Mouse (Mus musculus) adipocyte (in vitro differentiated cells): ENCODE data around the gene Smarcd2.

Experiments
- DNase-seq: peaks from one replicate; pipeline ENCODE4 v3.0.0-alpha.2; 2016; ENCODE audit warnings: low spot score

Gene Smarcd2

DNA sequence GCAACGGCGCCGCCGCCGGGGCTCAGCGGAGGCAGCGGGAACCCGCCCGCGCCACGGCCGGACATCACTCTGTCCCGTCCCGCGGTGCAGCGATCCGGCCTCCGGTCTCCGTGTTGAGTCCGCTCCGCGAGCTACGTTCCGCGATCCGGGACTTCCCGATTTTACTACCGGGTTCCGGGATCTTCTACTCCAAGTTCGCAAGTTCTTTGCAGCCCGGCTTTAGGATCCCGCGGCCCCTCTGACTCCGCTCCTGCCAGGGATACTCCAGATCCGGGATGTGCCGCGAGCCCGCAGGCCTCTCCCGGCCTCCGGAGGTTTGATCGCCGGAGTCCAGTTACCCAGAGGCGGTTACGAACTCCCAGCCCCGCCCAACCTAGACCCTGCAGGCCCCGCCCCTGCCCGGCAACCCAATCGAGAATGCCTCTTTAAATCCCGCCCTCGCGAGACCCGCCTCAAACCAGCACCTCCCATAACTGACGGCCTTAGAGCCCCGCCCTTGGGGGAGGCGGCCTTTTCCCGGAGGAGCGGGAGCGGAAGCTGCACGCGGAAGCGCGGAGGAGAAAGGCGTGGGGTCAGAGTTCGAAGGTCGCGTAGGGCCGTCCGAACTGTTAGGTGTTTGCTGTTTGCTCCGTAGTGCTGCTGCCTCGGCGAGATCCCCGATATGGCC is at the start of gene Smarcd2:
Gene Smarcd2, minus strand, starts transcription at position 329 of the 667 bp plus-strand sequence.
- DNase-seq, result peak; percentile 99

DNA sequence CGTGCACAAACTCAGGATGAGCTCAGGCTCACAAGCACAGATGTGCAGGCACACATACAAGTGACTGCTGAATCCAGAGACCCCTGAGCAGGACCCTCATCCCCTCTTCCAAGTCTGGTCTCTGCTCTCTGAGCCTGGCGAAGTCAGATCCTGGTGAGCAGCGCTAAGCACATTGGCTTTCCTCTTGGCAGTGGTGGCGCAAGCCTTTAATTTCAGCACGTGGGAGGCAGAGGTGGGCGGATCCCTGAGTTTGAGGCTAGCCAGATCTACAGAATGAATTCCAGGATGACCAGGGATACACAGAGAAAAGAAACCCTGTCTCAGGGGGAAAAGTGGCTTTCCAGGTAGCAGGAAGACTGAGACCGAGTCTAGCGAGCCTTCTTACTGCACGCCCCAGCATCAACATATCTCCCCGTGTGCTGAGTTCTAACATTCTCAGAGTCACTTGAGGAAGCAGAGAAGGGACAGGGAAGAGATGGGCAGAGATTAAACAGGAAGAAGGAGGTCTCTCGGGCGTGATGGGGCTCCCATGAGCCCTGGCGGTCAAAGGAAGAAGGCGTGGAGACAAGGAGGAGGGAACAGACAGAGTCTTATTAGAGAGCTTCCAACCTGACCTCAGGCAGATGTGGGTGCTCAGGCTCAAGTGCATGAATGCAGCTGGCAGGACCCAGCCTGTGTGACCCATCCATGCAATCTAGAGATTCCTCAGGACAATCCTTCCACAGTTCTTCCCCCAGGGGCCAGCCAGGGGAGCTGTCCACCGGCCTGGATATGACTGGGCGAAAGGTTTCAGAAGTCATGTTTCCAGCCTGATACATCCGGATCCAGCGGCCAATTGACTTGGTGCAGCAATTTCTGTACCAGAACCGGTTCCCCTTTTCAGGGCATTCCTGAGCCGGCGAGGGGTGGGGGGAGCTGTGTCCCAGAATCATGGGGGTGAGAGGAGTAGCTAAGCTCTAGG is 45.9 kb upstream of the Smarcd2 start:
- DNase-seq, result peak; percentile 54

DNA sequence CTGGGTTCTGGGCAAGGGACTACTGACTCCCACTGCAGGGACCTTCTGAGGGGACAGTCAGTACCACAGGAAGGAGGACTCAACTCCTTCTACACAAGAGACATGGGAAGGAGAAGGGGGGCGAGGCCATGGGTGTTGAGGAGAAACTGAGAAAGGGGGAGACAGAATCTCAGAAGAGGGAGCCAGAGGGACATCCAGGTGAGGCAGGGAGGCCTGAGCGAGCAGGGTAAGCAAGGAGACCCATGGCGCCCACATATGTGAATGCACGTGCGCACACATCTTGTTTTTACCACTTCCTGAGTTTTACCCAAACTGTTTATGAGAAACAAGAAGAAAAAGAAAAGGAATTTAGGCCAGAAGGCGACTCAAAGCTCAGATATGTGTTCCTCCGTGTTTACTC is 45.0 kb upstream of the Smarcd2 start:
- peak; percentile 37 for DNase-seq

DNA sequence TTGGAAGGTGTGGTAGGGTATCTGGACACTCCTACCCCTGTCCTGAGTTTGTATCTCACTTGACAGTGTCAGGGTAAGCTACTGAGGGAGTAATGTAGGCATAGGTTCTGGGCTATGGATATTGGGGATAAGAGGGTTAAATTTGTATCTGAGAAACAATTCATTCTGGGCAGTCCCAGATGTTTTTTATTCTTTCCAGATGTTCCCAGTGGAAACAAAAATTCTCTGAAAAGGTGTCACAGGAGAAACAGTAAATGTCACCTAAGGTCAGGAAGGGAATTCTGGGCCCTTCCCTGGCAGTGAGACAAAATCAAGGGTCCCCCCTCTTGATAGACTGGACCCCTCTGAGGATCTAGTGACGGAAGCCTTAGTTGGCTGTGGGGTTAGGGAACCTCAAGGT is 43.6 kb upstream of the Smarcd2 start:
- peak; percentile 36 for DNase-seq

DNA sequence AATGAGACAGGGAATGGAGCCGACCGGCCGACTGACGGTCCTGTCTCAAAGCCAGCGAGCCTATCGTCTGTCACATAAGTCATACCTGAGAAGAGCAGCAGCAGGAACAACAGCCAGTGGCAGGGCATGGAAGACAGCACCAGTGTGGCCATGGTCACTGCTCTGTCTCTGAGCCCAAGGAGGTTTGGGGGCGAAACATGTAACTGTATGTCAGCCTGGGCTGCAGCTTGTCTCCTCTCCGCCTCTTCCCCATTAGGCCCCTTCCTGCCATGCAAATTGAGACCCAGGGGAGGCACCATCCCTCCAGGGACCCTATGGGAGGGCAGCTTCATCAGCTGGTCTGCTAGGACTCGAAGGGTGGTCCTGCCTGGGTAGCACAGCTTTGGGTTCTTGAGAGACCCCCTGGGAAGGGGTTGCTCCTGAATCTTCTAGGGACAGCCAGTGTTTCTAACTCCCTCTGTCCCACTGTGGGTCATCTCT is 41.6 kb upstream of the Smarcd2 start, which contains the start of gene Cd79b:
Gene Cd79b, minus strand, starts transcription at position 430 of the 480 bp plus-strand sequence.
- no peak for DNase-seq

DNA sequence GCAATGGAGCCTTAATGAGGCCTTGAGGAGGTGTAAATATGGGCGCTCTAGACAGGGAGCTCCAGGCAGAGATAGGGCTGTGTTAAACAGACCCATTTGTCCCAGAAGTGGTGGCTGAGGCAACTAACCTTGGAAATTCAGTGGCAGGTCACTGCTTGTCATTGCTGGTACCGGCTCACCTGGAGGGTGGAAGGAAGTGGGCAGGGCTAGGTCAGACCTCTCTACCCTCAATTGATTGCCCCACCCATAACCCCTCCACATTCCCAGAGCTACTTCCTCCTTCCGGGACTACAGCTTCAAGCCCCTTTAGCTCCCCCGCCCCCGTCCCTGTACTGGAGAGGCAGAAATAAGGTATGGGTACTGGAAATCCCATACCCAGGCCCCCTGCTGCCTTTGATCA is 40.8 kb upstream of the Smarcd2 start:
- DNase-seq, result no peak

DNA sequence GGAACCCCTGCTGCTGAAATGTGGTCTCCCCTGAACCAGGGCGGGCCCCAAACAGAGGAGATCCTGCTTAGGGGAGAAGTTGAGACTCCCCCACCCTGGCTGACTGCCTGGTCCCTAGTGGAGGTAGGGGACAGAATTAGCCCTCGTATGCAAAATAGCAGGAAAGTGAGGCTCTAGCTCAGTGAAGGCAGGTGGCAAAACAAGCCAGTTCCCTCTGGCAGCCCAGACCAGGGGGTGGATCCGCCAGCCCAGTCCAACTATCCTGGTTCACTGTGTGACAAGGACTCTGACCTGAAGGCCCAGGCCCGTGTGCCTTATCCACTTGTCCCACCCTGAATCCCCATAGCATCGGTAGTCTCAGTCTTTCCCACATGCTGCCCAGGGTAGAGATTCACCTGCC is 37.4 kb upstream of the Smarcd2 start:
- DNase-seq, result no peak

DNA sequence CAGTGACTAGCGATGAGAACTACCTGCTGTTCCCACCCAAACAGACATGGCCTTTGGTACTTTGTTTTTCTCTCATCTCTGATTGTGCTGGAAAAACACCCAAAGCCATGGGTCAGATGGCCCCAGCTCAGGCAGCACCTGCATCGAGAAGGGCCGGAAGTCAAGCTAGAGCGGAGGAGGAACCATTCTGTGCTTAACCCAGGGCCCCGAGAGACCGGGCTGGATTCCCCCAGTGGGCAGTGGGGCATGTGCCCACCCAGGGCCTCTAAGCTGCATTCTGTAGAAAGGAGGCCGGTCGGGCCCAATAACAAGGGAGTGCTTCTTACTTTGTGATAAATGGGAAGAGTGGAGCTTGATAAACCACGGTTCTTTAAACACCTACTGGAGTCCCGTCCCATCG is 35.4 kb upstream of the Smarcd2 start:
- no peak for DNase-seq

DNA sequence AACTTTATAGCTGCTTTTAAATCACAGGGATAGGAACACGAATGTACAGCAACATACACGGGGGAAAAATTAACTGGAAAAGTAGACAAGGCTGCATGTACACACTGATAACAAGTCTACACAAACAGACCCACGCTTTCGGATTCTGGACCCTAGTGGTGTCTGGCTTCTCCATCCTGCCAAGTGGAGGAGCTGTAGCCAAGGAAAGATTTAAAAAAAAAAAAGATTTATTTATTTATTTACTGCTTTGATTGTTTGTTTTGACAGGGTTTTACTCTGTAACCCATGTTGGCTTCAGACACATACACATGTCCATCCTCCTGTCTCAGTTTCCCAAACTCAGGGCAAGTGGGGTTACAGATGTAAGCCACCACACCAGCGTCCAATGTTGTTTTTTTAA is 34.7 kb upstream of the Smarcd2 start:
- DNase-seq, result no peak

DNA sequence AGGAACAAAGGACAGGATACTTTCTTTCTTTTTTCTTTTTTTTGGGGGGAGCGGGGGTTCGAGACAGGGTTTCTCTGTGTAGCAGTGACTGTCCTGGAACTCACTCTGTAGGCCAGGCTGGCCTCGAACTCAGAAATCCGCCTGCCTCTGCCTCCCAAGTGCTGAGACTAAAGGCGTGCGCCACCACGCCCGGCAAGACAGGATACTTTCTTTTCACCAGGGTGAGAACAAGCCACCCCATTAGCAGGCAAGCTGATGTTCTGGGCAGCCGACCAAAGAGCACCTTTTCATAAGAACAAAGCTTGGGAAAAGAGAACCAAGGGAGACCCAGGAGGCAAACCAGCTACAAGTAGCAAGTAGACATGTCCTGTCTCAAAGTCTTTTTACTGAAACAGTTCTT is 34.0 kb upstream of the Smarcd2 start:
- DNase-seq, result no peak

DNA sequence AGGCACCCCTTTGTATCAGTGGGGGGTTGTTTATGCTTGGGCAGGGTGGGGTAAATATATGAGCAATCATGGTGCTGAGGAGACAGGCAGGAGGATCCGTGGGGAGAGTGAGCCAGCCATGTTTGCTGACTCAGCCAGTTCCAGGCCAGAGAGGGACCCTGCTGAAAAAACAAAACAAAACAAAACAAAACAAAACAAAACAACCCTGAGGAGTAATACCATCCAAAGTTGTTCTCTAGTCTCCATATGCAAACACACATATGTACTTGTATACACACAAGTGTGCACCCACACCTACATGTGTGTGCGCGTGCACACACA is 33.3 kb upstream of the Smarcd2 start:
- DNase-seq, result no peak

DNA sequence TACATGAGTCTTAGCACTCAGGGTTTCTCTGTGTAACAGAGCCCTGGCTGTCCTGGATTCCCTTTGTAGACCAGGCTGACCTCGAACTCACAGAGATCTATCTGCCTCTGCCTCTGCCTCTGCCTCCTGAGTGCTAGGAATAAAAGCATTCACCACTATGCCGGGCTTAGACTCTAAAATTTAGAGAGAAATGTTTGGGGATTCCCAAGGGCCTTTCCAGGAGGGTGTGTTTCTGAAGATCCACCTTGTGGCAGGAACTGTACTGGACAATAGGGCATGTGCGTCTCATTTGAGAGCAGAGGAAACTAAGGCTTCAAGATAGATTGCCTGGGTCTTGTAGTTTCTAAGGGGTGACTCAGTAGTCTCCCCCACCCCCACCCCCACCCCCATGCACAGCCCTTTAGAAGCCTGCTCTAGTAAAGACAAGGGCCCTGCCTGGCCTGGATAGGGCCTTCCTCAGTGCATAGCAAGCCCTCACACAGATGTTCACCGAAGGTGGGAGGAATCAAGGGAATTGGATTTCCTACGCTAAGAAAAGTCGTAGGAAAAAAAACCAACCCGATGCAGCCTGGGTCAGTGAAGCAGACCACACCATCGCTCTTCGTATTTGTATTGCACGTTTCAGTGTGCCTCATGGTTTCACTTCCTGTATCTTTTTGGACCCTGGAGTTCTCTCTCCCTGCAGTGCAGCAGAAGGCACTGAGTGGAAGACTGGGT is 32.7 kb upstream of the Smarcd2 start:
- no peak for DNase-seq

DNA sequence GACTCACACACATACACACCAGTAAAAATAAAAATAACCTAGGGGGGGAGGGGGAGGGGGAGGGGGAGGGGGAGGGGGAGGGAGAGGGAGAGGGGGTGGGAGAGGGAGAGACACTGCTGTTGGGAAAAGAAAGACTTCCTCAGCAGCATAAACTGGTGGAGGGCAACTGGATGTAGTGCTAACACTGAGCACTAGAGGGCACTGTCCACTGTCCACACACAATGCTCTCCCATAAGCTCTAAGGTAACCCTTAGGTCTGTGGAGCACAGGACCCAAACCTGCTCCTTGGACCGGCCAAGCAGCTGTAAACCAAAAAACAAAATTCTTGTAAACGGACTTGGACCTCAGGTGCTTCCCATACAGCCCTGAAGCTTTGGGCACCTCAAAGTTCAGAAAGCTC is 29.9 kb upstream of the Smarcd2 start:
- DNase-seq, result peak; percentile 76

DNA sequence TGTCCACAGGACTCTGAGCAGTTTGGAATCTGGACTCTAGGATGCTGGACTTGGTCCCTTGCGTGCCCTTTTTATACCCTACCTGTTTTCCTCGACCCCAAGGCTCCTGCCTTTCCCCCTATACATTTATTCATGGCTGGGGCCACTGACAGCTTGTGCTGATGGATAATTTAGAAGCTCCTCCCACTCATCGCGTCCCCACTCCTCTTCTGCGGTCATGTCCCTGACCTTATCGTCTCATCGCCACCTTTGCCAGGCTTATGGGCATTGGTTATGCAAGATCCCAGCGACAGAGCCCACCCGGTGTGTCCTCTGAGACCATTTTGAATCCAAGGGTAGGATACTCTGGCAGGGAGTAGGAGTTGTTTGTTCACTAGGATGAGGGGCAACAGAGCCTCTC is 29.0 kb upstream of the Smarcd2 start, which contains the start of gene Gh:
Gene Gh, minus strand, starts transcription at position 101 of the 400 bp plus-strand sequence.
- DNase-seq, result no peak

DNA sequence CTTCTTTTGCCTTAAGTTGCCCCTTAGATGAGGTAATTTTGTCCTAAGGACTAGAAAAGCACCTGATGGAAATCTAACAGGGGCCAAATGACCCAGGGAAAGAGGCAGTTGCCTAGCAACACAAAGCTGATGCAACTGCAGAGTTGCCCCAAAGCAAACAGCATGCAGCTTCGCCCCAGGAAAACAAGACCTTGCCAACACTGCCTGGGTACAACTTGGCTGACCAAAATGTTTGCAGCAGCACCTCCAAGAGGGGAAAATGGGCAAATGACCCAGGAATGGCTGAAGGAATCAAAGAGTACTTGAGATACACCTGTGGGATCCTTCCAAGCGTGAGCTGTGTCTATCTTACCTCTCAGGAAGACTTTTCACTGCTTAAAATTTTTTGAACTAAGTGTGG is 19.1 kb upstream of the Smarcd2 start:
- DNase-seq, result no peak

DNA sequence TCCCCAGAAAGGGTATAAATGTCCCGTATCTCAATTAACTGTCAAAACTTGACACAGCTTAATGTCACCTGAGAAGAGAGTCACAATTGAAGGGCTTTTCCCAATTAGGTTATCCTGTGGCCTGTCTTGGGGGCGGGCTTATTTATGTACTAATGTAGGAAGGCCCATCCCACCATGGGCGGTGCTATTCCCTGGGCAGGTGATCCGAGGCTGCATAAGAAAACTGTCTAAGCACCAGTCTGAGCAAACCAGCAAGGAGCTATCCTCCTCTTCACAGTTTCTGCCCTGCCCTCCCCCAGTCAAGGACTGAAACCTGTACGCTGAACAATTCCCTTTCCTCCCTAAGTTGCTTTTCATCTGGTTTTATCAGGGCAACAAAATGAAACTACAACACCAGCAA is 17.6 kb upstream of the Smarcd2 start:
- no peak for DNase-seq

DNA sequence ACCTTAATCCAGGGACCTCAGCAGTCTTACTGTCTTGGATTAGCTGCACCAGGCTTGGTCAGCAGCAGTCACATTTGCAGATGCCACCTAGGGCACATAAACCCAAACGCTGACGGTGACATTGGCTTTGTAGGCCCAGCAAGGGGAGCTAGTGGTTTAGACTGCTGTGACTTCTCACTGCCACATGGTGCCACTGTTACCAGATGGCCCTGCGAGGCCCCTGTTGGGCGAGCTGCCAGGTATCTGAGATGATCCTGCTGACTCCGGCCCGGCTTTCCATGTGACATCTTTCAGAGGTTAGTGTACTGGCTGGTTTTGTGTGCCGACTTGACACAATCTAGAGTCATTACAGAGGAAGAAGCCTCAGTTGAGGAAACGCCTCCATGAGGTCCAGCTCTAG is 16.6 kb upstream of the Smarcd2 start:
- peak; percentile 48 for DNase-seq

DNA sequence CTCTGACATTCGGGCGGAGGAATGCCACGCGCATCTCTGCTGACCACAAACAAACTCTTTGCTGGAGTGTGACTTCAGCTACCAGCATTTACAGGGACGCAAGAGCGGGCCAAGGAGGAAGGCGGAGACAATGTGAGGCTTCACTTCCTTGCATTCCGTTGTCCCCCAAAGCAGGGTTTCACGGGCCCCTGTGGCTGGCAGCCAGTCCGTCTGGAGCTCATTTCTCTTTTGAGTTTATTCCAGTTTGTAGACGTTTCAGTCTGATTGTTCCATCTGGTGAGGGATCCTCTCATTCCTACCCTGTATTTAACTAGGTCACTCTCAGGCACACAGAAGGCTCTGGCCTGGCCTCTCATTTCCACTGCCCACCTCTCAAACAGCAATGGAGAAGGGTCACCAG is 14.2 kb upstream of the Smarcd2 start:
- no peak for DNase-seq

DNA sequence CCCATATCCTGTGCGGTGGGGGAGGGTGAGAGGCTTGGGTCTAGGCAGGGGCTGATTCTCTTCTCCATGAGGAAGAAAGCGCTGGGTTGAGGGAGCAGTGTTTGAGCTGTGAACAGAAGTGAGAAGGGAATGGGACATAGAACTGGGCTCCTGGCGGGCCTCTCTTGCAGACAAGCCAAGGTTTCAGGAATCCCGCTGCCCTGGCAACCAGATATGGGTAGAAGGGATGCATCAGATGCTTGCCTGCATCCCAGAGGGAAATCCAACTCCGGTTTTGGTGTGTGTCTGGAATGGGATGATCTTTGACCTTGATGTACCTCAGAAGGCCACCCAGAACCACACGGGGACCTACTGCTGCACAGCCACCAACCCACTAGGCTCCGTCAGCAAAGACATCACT is 13.4 kb upstream of the Smarcd2 start:
- no peak for DNase-seq

DNA sequence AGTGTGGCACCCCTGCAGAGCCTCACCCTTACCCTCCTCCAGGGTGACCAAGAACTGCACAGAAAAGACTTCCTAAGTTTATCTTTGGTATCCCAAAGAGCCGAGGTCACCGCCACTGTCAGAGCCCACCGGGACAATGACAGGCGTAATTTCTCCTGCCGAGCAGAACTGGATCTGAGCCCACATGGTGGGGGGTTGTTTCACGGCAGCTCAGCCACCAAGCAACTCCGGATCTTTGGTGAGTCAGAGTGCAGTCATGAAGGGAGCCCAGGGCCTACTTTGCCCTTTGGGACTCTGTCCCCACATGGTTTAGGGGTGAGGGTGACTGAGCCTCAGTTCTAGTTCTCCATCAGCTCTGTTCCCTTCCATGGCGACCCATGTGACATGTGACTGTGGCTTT is 11.4 kb upstream of the Smarcd2 start:
- DNase-seq, result no peak

DNA sequence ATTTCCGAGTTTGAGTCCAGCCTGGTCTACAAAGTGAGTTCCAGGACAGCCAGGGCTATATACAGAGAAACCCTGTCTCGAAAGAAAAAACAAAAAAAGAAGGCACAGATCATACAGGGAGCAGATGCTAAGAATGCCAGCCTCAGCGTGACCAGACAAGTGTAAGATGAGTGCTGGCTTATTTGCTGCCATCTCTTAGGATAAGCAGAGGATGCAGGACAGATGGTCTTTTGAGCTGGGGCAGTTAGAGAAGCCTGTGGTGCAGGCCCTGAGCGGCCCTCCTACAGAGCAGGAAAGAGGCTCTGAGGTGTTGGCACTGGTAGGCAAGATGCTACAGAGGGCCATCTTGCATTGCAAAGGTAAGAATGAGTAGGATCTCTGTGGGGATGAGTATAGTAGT is 10.6 kb upstream of the Smarcd2 start:
- no peak for DNase-seq

DNA sequence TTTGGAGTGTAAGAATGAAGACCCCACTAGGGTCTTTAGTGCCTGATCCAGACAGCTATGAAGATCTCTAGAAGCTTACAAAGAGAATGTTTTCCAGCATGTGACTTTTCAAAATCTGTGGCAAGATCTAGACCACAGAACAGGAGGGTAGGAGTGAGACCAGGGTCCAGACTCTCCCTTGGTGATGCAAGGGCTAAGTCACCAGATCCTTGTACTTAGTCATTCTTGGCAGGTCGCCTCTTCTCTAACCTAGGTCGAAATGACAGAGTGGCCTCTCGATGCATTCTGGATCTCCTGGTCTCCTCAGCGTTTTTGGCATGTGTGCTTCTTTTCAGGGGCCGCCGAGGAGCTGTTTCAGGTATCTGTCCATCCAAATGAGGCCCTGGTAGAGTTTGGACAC is 9.7 kb upstream of the Smarcd2 start:
- DNase-seq, result no peak

DNA sequence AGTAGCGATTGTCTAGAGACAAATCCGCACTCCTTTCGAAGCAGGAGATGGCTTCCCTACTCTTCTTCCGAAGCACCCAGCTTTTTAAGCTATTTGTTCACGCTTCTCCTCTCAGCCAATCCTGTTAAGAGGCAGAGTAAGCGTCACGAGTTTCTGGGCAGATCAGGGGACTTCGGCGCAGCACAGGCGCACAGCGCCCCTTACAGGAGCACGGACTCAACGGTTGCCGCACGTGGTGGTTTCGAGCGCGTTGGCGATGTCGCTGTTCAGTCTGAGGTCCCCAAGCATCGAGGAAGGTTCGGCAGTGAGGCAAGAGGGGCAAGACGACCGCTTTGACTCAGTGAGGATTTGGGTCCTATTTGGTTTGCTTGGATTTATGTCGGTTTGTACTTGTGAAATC is 3.7 kb upstream of the Smarcd2 start, which contains the start of gene Tcam1:
Gene Tcam1, plus strand, starts transcription at position 219 of the 400 bp plus-strand sequence.
- no peak for DNase-seq
